Mouse (Mus musculus) liver (tissue): ENCODE measurements around the gene Aplp2.

ENCODE experiments used
- DNase-seq: peaks from one replicate; pipeline ENCODE4 v3.0.0-alpha.2; 2020; ENCODE audit warnings: mixed read lengths

The Aplp2 gene

GRCm38 (mm10) chr9:31120533-31120915 lies 91.1 kb downstream of the Aplp2 start:
- DNase-seq = no peak

- DNase-seq = no peak
Measured at GRCm38 (mm10) chr9:31119882-31120532, 91.6 kb downstream of the Aplp2 start.

- no peak for DNase-seq
Measured at GRCm38 (mm10) chr9:31119405-31119804, 92.2 kb downstream of the Aplp2 start.

- DNase-seq = no peak
Measured at GRCm38 (mm10) chr9:31118520-31119298, 92.9 kb downstream of the Aplp2 start.

- no peak for DNase-seq
Measured at GRCm38 (mm10) chr9:31117488-31117887, 94.1 kb downstream of the Aplp2 start.

GRCm38 (mm10) chr9:31117088-31117487 lies 94.5 kb downstream of the Aplp2 start:
- no peak for DNase-seq

- no peak for DNase-seq
Measured at GRCm38 (mm10) chr9:31115586-31115985, 96.0 kb downstream of the Aplp2 start.

GRCm38 (mm10) chr9:31108464-31108863 lies 103.2 kb downstream of the Aplp2 start:
- DNase-seq = no peak
